Mouse (Mus musculus): Measurements from ENCODE around the gene Ssc5d.

Ssc5d gene

DNA sequence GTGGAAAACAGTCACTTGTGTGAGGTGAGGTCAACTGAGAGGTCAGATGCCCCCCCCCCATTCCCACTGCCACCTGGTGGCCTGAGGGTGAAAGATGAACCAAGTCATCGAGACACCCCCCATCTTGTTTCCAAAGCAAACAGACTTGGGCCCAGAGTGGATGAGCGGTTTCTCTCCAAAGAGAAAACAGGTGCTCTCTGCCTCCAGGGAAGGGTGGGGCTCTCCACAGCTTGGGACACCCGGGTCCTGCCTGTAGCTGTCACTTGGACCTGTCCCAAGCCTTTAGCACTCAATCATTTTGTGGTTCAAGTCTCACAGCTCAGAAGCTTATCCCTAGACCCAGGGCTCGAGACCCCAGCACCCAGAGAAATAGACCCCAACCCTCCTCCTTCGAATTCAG is 37.9 kb downstream of the Ssc5d start:
- TF ChIP-seq GATA4 (IDR thresholded peaks at IDR 0.05; ENCODE audit: insufficient replicate concordance, low read length) = no peak

DNA sequence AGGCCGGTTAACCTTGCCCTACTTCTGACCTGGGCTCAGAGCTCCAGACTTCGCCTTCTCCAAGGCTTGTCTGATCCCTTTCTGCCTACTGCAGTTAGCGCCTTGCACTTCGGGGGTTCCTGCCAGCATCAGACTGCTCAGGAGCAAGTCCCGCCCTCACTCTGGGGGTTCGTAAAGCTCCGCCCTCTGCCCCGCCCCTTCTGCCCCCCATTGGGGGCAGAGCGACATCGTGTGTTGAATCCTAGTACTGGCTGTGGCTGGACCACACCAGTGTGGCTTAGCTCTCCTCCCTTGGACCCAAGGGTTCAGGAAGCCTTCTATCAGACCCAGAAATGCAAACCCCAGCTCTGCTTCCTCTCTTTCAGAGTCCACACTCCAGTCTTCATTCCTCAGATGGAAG is 38.7 kb downstream of the Ssc5d start, which contains the start of gene Sbk2:
Gene Sbk2 (minus strand): TSS at position 135 of the 400 bp plus-strand sequence.
- TF ChIP-seq GATA4 (IDR thresholded peaks at IDR 0.05; ENCODE audit: insufficient replicate concordance, low read length) = no peak

DNA sequence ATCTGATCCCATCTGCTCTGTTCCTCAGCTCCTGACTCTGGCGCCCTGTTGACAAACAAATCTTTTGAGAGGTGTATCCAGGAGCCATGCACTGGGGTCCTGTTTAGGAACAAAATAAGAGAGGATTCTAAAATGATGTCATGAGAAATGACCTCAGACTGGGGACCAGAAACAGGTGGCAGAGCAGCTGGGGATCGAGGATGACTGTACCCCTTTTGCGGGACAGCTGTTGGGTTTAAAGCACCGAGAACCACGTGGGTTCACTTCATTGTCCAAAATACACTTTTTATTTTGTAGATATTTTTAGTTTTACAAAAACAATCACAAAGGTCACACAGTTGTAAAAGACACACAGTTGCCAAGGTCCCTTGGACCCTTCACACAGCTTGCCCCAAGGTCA is 39.4 kb downstream of the Ssc5d start:
- TF ChIP-seq GATA4 (IDR thresholded peaks at IDR 0.05; ENCODE audit: insufficient replicate concordance, low read length) = no peak

DNA sequence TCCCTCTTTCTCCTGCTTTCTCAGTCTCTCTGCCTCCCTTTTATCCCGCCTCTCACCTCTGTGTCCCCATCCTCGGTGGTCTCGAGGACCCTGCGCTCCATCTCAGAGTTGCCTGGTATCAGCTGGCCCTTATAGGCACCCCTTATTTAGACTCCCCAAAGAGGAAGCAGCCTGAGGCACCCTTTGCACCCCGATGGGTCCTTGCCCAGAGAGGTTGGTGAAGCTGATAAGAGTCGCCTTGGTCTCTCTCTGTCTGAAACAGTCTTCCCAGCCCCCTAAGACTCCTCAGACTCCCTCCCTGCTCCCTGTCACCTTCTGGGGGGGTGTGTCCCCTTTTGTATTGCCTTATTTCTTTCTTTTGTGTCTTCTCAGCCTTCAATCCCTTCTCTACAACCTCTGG is 45.5 kb downstream of the Ssc5d start, which contains the start of gene Sbk3:
Gene Sbk3 (minus strand): TSS at position 101 of the 400 bp plus-strand sequence.
- TF ChIP-seq GATA4 (IDR thresholded peaks at IDR 0.05; ENCODE audit: insufficient replicate concordance, low read length) = no peak

DNA sequence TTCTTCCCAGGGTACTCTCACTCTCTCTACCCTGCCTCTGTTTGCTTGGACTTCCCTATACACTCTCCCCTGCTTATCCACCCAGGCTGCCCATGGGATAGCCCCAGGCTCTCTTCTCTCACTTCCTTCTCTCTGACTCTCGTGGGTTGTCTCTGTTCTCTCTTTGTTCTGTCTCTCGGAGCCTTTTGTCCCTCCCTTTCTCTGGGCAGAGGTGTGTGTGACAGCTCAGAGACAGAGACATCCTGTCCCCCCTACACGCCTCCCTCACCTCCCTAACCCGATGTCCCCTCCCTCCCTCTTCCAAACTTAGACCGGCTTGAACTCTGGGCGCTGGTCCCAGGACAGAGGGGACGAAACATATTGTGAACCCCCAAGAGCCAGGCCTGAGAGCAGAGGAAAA is 46.1 kb downstream of the Ssc5d start:
- no peak for TF ChIP-seq GATA4 (IDR thresholded peaks at IDR 0.05; ENCODE audit: insufficient replicate concordance, low read length)

DNA sequence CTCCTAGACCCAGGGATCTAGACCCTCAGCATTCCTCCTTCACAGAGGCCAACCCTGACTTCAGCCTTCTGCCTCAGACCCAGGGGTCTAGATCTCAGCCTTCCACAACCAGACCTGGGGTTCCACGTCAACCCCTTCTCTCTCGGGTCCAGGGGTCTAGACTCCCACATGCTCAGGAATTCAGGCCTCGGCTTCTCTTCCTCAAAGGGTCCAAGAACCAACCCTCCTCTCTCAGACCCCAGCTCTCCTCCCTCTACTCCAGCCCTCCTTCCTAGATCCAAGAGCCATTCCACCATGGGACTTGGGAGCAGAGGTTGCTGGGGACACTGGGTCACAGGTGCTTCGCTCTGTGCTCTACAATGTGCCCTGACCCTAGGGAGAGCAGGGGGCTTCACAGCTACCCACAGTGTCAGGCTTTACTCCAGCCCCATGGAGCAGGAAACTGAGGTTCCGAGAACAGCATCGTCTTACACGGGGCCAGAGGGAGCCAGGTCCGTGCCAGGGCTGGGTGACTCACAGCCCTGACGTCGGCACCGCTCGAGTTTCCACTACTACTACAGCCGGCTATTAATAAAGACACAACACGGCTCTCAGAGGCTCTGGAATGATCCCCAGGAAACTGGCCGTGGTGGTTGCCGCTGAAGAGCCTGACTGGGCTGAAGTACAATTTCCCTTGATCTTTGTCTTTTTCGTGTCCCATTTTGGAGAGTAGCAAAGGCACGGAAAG is 46.9 kb downstream of the Ssc5d start:
- no peak for TF ChIP-seq GATA4 (IDR thresholded peaks at IDR 0.05; ENCODE audit: insufficient replicate concordance, low read length)

DNA sequence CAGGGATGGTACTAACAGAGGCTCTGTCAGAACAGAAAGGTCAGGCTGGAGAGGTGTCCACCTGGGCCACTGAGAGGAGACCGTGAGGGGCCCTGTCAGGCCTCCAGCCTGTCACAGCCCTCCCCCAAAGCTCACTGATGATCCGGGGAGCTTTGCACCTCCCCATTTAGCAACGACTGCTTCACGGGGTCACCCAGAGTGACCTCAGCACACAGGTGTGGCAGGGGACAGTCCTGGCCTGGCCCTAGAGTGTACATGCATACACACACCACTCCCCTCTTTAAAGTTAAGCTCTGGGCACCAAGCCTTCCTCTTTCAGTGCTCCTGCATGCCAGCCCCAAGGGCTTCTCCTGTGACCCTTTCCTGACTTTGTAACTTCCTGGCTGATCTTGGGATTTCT is 49.9 kb downstream of the Ssc5d start:
- no peak for TF ChIP-seq GATA4 (IDR thresholded peaks at IDR 0.05; ENCODE audit: insufficient replicate concordance, low read length)

DNA sequence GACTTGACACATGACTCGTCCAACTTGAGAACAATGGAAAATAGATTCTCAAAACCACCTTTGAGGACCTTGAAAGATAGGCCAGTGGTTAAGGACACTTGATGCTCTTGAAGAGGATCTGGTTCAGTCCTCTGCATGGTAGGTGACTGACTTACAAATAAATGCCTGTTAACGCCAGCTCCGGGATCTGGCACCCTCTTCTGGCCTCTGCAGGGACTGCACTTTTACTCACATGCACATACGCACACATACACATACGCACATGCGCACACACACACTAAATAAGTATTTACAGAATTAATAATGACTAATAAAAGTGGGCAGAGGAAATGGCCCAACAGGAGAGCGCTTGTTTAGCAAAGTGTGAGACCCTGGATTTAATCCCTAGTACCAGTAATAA is 51.2 kb downstream of the Ssc5d start:
- TF ChIP-seq GATA4 (IDR thresholded peaks at IDR 0.05; ENCODE audit: insufficient replicate concordance, low read length) = no peak

DNA sequence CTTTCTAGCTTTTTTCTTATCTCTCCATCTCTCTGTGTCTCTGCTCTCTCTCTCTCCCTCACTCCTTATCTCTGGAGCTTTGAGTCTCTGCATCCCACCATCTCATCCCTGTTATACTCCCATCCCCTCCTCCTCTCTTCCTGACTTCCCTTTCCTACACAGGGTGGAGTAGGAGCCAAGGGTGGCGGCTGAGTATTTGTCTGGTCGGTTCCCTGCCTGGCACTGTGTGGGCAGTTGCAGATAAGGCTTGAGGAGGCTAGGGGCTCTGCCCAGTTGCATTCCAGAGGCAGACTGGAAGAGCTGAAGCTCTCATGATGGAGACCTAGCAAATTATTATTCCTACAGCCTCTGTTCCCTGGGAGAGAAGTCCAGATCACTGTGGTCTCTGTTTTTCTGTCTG is 62.7 kb downstream of the Ssc5d start:
- no peak for TF ChIP-seq GATA4 (IDR thresholded peaks at IDR 0.05; ENCODE audit: insufficient replicate concordance, low read length)

DNA sequence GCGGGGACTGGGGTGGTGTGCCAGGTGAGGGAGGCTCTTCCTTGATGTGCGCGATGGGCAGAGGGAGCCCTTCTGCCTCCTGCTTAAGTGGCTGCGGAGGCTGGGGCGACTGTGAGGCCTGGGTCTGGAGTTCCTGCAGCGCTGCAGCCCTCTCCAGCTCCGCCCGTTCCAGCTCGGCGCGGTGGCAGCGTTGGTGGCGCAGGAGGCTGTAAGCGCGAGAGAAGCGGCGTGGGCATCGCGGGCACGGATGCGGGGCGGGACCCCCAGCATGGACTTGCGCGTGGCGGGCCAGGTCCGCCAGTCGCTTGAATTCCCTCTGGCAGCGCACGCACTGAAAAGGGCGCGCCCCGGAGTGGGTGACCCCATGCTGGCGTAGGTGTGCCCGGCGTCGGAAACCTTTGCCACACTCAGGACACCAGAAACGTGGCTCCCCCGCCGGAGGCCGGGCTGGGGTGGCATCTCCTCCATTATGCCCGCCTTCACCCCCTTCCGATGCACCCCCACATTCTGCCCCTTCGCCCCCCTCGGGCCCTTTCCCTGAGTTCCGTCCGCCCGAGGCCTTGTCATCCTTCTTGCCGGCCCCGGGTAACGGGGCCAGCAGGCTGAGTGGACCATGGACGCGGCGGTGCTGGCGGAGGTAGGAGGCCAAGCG is 67.9 kb downstream of the Ssc5d start:
- no peak for TF ChIP-seq GATA4 (IDR thresholded peaks at IDR 0.05; ENCODE audit: insufficient replicate concordance, low read length)

DNA sequence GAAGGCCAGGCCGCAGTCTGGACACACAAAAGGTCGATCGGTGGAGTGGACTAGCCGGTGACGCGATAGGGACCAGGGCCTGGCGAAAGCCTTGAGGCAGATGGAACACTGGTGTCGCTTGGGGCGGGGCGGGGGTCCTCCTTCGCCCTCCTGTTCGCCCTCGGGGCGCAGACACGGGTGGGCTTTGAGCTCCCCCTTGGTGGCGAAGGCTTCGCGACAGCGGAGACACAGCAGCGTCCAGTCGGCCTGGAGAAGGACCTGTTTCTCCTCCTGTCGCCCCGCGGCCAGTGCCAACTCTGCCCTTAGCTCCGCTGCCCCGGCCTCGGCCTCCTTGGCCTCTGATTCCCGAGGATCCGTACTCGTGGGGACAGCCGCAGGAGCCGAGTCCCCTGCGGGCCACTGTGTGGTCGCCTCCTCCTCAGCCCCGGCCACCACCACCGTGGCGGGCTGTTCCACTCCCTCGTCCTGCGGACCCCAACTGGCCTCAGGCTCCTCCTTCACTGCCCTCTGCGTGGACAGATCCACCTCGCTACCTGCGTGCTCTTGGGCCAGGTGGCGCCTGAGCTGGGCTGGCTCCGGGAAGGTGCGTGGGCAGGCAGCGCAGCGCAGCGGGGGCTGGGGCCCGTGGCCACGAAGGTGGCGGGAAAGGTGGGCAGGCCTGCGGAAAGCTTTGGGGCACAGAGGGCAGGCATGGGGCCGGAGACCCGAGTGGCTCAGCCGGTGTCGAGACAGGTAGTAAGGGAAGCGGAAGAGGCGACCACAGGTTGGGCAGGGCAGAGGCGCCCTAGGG is 68.6 kb downstream of the Ssc5d start:
- TF ChIP-seq GATA4 (IDR thresholded peaks at IDR 0.05; ENCODE audit: insufficient replicate concordance, low read length) = no peak
